Mouse (Mus musculus) urinary bladder, adult 2 months (tissue): Measurements from ENCODE around the gene Mettl6. TPM values are rescaled to one million over a fixed set of nuclear protein-coding genes. Genes with fewer than 3 reads are reported as not detected.

Experiments
- DNase-seq: peaks from one replicate; pipeline ENCODE4 v3.0.0; 2022; ENCODE audit warnings: low spot score
- polyA plus RNA-seq: library from polyadenylated mRNA; depleted of rRNA; stranded (reverse); fragments of >200 nt; gene quantifications from 2 replicates; pipeline ENCODE4 v1.2.3, GENCODE M21; 2012; rRNA removed

Gene Mettl6
- polyA plus RNA-seq: 15.0 and 16.8 TPM in 2 replicates

- peak; percentile 86 for DNase-seq
These were observed at the start of gene Mettl6 for GRCm38 (mm10) chr14:31494975-31495455. TSS of gene Mettl6 (minus strand) at chr14:31495040.

- DNase-seq: no peak
These were observed 49.1 kb upstream of the Mettl6 start for GRCm38 (mm10) chr14:31543885-31544442.

GRCm38 (mm10) chr14:31537298-31537697, 42.5 kb upstream of the Mettl6 start:
- DNase-seq: no peak

GRCm38 (mm10) chr14:31532656-31533055, 37.8 kb upstream of the Mettl6 start:
- no peak for DNase-seq

- no peak for DNase-seq
These were observed 36.8 kb upstream of the Mettl6 start for GRCm38 (mm10) chr14:31531506-31532148.

GRCm38 (mm10) chr14:31530847-31531246, 36.0 kb upstream of the Mettl6 start:
- DNase-seq: no peak

GRCm38 (mm10) chr14:31525040-31525810, 30.4 kb upstream of the Mettl6 start:
- no peak for DNase-seq

- DNase-seq: no peak
These were observed 26.5 kb upstream of the Mettl6 start for GRCm38 (mm10) chr14:31521318-31521717.

GRCm38 (mm10) chr14:31519165-31519564, 24.3 kb upstream of the Mettl6 start:
- no peak for DNase-seq

- no peak for DNase-seq
These were observed 21.1 kb upstream of the Mettl6 start for GRCm38 (mm10) chr14:31515895-31516294.

GRCm38 (mm10) chr14:31510322-31510721, 15.5 kb upstream of the Mettl6 start:
- no peak for DNase-seq

GRCm38 (mm10) chr14:31509911-31510310, 15.1 kb upstream of the Mettl6 start:
- no peak for DNase-seq

- DNase-seq: no peak
These were observed 11.6 kb upstream of the Mettl6 start for GRCm38 (mm10) chr14:31506456-31506855.

GRCm38 (mm10) chr14:31503406-31503805, 8.6 kb upstream of the Mettl6 start:
- DNase-seq: no peak

GRCm38 (mm10) chr14:31499526-31499925, 4.7 kb upstream of the Mettl6 start:
- DNase-seq: no peak

- no peak for DNase-seq
These were observed 1.4 kb upstream of the Mettl6 start for GRCm38 (mm10) chr14:31496241-31496646.

GRCm38 (mm10) chr14:31495538-31495937, 698 bp upstream of the Mettl6 start:
- no peak for DNase-seq

GRCm38 (mm10) chr14:31494349-31494974, 378 bp downstream of the Mettl6 start, which contains the start of gene Eaf1:
TSS of gene Eaf1 (plus strand) at chr14:31494399.
- DNase-seq: peak; percentile 32

- DNase-seq: no peak
These were observed 939 bp downstream of the Mettl6 start for GRCm38 (mm10) chr14:31493901-31494300.

GRCm38 (mm10) chr14:31488055-31488454, 6.8 kb downstream of the Mettl6 start:
- DNase-seq: no peak

GRCm38 (mm10) chr14:31486465-31486864, 8.4 kb downstream of the Mettl6 start:
- no peak for DNase-seq

GRCm38 (mm10) chr14:31482417-31482816, 12.4 kb downstream of the Mettl6 start:
- no peak for DNase-seq
